Mouse (Mus musculus): ENCODE measurements around the gene Plppr4.

The Plppr4 gene

DNA sequence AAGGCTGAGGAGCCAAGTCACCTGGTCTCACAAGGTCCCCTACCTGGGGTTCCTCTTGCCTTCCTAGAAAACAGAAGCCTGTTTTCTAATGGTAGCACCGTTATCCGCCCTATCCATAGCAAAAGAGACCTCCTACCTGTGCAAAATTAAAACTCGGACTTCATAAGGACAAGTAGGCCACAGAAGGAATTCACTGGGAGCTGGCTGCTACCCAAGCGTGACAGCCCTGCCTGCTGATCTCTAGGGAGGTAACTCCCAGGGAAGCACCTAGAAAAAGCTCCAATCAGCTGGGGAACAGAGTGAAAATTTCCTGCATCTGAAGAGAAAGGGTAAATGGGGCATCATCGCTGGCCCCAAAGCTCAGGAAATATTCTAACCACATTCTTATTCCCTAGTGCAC lies at the start of gene Plppr4:
Gene Plppr4 (minus strand): TSS at position 349 of the 400 bp plus-strand sequence.
- DNase-seq = peak; percentile 54

DNA sequence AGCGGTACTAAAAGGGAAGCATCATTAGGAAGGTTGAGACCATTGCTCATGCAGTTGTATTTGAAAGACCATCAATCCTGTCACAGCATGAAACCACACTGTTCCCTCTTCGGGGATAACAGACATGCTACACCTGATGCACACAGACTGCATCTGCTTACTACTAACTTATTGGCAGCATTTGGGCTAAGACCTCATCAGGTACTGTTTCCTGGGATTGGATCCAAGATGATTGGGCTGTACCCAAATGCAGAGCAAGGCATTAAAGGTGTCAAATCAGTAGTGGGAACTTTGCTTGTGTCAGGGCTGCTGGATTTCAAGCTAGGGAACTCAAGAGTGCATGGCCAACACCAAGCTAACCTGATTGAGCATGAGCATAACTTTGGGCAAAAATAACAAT lies 45.1 kb upstream of the Plppr4 start:
- no peak for DNase-seq

DNA sequence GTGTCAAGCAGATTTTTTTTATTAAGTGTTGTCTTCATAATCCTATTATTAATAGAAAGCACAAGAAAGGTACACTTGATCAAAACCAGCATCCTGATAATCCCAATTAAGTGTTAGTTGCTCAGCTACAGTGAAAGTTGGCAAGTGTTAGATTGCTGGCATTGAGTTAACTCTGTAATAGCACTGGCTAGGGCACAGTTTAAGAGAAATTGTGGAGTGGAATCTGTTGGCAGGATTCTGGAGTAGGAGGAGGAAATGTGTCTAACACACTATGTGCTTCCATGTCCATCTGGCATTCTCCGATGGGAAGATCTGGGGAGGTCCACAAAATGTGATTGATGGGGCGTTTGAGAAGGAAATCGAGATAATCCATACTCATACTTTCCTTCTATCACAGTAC lies 43.1 kb upstream of the Plppr4 start:
- DNase-seq = no peak

DNA sequence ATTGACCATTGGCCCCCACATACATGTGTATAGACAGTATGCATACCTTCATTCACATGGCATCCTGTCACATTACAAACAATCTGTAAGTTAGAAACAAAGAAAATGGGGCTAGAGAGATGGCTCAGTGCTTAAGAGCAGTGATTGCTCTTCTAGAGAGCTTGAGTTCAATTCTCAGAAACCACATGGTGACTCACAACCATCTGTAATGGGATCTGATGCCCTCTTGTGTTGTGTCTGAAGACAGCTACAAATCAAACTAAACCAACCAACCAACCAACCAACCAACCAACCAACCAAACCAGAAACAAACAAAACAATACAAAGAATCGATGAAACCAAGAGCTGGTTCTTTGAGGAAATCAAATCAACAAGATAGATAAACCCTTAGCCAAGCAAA lies 5.4 kb upstream of the Plppr4 start:
- DNase-seq = no peak

GRCm38 (mm10) chr3:117359686-117360521 lies 772 bp downstream of the Plppr4 start:
- DNase-seq = peak; percentile 67

DNA sequence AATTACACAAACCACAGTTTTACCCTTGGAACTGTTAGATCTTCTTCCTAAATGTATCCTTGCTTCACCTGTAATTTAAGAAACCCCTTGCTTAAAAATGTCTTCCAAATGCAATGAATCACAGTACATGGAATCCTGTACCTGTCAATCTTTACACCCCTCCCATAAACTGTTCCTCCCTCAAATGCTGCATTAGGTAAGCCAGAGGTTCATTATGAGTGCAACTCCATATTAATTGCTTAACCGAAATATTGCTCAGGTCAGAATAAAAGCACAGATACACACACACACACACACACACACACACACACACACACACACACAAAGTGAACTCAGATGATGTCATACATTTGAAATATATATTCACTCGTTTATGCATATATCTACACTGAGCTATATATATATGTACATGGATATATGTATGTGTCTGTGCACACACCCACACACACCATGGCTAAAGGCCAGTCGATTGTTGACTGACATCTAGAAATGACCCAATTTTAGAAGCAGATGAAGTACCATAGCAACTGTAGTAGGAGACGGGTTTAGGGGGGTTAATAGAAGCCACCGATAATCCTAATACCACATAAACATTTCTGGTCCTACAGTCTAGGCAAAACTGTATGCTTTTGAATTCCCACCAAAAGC lies 1.6 kb downstream of the Plppr4 start:
- DNase-seq = no peak

GRCm38 (mm10) chr3:117357367-117357766 lies 3.3 kb downstream of the Plppr4 start:
- no peak for DNase-seq

DNA sequence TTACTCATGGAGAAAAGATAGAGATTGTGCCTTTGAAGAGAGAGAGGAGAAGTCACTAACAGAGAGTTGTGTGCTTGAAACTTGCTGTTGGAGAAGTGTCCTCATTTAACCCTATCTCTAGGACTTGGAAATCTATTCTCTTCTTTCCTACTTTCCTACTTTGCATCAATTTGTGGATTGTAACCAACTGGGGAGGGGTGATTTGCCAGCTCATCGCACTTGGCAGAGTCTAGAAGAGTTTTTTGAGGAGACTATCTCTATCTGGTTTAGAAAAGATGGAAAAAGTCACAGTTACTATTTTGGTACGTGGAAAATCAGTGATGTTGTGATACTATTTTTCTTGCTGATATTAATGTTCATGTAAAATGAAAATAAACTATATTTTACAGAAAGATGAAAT lies 6.7 kb downstream of the Plppr4 start:
- no peak for DNase-seq

- DNase-seq = no peak
Observed at GRCm38 (mm10) chr3:117346351-117346750, 14.3 kb downstream of the Plppr4 start.

DNA sequence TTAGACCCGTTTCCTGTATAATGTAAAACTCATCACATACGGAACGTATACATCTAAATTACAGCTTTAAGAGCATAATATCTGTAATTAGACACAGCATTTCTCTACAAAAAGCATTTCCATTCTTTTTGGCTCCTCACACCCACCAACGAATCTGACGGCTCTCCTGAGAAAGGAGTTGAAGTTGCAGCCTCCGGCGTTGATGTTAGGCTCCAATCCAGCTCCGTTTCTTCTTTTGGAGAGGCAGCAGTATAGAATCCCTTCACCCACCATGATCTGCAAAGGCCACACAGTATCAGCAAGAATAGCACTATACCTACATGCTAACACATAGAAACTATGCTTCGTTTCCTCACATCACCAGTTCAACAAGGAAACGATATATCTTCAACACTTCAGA lies 29.2 kb downstream of the Plppr4 start:
- DNase-seq = no peak

DNA sequence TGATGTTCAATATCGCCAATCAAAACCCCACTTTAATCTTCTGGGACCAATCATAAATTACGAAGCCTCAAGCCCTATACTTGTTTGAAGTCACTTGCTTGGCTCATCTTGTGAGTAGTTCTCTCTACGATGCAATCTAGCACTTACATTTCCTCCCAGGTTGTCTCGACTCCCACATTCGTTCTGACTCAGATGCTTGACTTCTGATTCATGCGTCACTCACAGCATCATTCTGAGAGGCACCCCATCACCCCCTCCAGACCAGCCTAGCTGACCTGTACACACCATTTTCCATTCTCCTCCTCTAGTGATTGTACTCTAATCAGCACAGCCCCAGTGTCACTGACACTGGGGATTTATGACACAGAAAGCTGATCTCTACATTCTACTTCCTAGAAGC lies 31.2 kb downstream of the Plppr4 start:
- DNase-seq = no peak

DNA sequence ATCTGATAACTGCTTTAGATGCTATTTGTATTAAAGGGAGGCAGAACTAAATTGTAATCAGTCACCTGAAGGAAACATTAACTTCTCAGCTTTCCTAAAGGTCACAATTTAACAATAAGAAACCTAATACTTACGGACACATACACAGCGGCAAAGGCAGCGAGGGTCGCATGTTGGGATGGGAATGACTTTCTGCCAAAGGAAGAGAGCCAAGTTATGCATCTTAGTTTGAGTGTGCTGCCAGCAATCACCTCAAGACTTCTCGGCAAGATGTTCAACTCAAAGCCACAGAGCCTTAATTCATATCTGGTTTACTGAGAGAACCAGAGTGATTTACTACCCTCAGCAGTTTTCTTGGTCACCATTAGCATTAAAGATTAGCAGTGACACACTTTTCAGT lies 34.1 kb downstream of the Plppr4 start:
- no peak for DNase-seq

- no peak for DNase-seq
Observed at GRCm38 (mm10) chr3:117319671-117320070, 41.0 kb downstream of the Plppr4 start.

DNA sequence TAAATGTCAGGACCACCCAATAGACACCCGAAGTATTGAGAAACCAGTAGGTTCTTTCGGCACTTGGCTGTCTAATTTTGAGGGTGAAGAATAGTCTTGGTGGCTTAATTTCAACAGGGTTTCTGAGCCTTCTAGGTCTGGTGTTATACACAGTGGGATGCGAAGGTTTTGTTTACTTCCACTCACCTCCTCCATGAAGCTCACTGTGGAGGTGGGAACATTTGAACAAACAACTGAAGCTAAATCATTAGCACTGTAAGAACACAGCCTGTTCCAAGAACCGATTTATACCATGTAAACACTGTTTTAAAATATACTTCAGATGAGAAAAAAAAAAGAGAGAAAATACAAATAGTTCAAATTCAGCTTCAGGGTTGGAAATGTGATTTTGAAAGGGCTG lies 47.3 kb downstream of the Plppr4 start:
- DNase-seq = no peak

- no peak for DNase-seq
Observed at GRCm38 (mm10) chr3:117312097-117312496, 48.6 kb downstream of the Plppr4 start.

- DNase-seq = no peak
Observed at GRCm38 (mm10) chr3:117310801-117311368, 49.8 kb downstream of the Plppr4 start.

GRCm38 (mm10) chr3:117309580-117309910 lies 51.1 kb downstream of the Plppr4 start:
- DNase-seq = no peak

DNA sequence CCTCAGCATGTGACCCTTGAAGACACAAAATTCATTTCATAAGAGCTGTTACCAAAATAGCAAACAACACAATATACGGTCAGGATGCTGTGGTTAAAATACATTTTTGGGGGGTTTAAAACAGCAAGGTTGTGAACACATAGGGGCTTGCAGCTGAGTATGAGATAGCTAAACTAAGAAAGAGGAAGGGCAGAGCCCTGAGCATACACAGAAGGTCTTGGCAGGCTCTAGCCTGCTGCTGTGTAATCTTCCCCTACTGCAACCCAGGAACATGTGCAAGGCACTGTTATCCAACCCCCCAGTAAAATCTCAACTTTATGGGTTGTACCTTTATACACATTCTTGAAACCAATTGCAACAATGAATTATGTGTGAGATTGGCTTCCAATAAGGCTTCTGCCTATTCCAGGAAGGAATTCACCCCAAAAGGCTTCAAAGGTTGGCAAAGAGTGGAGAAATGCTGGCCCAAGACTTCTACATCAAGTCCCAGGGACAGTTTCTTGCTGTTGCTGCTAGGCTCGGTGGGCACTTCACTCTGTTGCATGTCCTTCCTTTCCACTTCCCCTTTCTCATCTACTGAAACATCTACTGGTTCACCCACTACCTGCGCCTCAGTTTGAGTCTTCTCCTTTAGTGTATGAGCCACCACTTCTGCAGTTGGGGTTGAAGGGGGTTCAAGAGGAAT lies 51.6 kb downstream of the Plppr4 start:
- DNase-seq = no peak

DNA sequence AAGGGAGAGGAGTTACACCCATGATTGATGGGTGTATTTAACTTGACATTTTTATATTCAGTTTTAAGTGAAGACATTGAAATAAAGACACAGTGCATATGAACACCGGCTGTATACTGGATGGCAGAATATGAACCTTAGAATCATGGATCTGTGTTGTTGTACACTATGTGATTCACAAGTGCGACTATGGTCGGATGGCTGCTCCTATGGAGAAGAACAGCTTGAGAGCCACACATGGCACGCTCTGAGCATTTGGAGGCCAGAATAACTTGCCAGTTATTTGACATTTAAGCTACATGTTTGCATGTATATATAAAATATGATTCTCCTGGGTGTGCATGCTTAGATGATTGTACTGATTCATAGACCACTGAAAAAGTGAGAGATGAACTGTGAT lies 53.1 kb downstream of the Plppr4 start:
- no peak for DNase-seq

- no peak for DNase-seq
Observed at GRCm38 (mm10) chr3:117304037-117304436, 56.6 kb downstream of the Plppr4 start.

DNA sequence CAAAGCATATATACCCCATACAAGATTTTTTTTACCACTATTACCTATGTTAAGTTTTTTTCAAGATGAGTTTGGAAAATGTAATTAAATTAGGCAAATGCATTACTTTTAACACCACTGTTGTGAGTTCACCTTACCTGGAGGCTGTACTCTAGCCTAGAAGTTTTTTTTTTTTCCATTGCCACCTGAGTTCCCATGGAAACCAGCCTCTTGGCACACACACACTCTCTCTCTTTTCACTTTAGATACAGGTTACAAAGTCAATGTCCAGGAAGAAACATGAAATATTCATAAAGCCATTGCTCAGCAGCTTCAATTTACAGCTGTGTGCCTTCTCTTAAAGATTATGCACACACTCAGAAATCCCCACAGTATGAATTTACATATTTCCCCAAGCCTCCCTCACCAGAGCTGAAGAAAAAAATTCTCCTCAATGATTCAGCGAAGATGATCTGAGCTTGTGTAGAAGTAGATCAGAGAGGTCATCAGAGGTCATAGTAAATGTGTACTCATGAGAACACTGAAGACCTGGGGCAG lies 59.9 kb downstream of the Plppr4 start:
- no peak for DNase-seq

GRCm38 (mm10) chr3:117297735-117298134 lies 62.9 kb downstream of the Plppr4 start:
- DNase-seq = no peak

DNA sequence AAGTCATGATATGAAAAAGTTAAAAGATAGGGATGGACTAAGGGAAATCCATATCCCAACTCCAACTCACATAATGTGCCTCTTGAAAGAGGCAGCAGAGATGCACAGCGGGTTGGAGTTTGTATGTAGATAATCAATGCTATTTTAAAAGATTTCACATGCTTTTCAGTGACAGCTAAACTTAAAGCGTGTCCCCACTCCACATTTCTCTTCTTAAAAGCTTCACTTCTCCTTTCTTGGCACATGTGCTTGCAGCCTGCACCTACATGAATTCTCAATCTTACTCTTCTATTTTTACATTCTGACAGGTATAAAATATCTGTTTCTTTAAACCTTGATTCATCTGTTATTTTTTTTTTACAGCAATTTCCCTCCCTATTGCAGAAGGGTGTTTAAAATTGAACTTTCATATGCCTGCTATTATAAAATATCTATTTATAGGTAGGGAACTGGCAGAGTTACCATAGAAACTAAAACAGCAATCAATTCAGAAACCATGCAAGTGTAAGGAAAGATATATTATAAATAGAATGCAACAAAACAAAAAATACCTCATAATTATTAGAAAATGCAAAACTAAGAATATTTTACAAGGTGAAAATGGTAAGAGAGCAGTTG lies 66.3 kb downstream of the Plppr4 start:
- no peak for DNase-seq
